Mouse (Mus musculus) layer of hippocampus, adult 8-10 months (tissue): ENCODE data around the gene Fam13c. TPM values are rescaled to one million over a fixed set of nuclear protein-coding genes. Genes with fewer than 3 reads are reported as not detected.

Experiments used
- DNase-seq, 2 experiments: peaks; one replicate each; pipeline ENCODE4 v3.0.0; 2022; ENCODE audit warnings: low spot score in 2 of 2
- total RNA-seq, 4 experiments: library from RNA; stranded (reverse); gene quantifications; 2 replicates each; pipeline ENCODE4 v1.2.4; 2022

The Fam13c gene
- total RNA-seq, 4 experiments from 2014 or later: 80.3 to 85.3 (median 82.6) TPM

DNA sequence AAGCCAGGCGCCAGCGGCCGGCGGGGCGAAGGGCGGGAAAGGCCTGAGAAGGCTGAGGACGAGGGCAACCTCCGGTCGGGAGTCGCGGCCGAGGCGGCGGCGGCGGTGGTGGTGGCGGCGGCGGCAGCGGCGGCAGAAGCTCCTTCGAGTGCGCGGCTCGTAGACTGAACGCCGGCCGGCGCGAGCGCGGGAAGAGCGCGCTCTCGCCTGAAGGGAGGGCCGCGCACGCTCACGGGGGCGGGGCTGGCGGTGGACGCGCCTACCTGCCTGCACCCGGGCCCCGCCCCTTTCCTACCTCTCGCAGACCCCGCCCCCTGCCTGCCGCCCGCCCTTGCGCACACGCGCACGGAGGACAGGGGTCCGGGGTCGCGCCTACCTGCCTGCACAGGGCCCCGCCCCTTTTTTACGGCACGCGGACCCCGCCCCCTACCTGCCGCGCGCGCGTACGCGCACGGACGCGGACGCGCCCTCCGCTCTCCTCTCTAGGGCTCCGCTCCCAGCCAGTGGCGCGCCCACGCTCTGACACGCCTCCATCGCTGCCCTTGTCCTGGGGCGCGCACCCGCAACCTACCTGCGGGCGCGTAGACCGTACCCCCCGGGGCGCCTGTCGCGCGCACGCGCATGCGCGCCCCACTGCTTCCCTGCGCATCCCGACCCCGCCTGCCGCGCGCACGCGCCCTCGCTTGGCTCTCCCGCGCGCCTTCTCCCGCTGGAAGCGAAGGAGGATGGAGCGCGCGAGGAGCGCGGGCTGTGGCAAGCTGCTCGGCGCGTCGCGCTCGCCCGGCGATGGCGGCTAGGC lies 159.0 kb downstream of the Fam13c start:
- DNase-seq: peak; percentile 85 to 86

DNA sequence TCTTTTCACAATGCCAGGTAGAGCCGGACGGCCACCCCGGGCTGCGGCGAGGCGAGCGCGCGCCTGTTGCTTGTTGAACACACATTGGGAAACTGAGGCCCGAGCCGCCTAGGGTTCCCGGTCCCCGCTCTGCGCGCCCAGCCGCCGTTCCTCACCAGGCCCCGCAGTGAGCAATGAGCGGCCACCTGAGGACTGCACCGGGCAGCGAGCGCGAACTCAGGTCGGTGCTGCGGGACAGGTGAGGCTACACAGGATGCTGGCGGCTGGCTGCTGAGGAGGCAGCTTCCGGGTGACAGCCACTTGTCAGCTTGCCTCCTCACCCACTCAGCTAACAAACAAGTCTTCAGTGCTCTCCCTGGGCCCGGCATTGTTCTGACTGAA lies 159.6 kb downstream of the Fam13c start:
- peak; percentile 9 to 34 for DNase-seq

Other genes with a start within 250 kb of the Fam13c start
- gene Mrln, start 235.8 kb upstream of the Fam13c start, total RNA-seq: not detected
- 1 to 10 TPM; 1.5 to 3.3 (median 1.9) TPM for gene Slc16a9, start 195.4 kb upstream of the Fam13c start, total RNA-seq
- gene Phyhipl, start 215.5 kb downstream of the Fam13c start, total RNA-seq: 100 to 1,000 TPM; 174 to 208 (median 192) TPM